Mouse (Mus musculus) heart, postnatal 25 days (tissue): ENCODE results near the gene Man2b2. TPM values are rescaled to one million over a fixed set of nuclear protein-coding genes. Genes with fewer than 3 reads are reported as not detected.

Experiments used
- DNase-seq: peaks from one replicate; pipeline ENCODE4 v3.0.0; 2022; ENCODE audit warnings: low spot score
- intact Hi-C: fragments of 180-260 bp; cut with DNase I; formaldehyde crosslinking; loops from one replicate; pipeline ENCODE4 v1.15.1; 2025
- total RNA-seq, 2 experiments: library from RNA; stranded (reverse); gene quantifications; 2 replicates each; pipeline ENCODE4 v1.2.3; 2021

The Man2b2 gene
- total RNA-seq, 2 experiments from 2014 or later = 14.3 to 14.6 TPM

DNA sequence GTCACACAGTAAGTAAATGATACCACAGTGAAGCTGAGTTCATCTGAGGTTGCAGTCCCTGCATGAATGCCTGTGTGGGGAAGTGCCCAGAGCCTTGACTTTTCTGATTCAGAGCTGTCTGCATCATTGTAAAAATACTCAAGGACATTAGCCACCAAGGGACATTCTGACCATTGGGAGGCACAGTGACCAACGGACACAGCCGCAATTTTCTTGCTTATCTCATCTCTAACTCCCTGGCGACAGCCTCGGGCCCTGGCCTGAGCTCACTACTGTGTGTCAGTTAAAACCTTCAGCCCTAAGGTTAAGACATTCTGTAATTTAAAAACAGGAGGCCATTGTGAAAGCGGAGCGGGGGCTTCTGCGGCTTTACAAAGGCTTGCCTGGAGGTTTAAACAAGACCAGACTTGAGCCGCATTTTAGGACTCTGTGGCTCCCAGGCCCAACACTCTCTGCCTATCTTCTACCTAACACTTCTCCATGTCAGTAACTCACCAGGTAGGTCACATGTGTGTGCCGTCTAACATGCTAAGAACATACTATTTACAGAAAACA is 54.4 kb downstream of the Man2b2 start:
- DNase-seq = no peak
- intact Hi-C loops = no loop called here

DNA sequence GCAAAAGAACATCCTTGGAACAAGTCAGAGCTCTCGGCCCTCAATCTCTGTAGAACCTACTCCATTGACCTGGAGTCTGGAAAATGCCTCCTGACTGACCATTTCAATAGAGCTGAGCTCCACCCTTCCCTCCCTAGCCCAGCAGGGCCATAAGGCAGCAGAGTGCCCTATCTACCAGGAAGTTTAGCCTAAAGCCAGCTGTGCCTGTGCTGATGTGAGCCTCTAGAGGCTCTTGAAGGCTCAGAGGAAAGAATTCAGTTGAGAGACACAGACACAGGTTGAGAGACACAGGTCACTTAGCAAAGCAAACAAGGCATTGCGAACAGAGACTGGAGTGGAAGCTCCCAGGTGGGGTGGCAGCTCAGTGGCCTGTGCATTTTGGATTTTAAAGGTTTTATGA is 55.1 kb downstream of the Man2b2 start:
- intact Hi-C loops = no loop called here
- DNase-seq = no peak

- DNase-seq = no peak
- intact Hi-C loops = no loop called here
These were observed 57.9 kb downstream of the Man2b2 start for GRCm38 (mm10) chr5:36772586-36772985.

DNA sequence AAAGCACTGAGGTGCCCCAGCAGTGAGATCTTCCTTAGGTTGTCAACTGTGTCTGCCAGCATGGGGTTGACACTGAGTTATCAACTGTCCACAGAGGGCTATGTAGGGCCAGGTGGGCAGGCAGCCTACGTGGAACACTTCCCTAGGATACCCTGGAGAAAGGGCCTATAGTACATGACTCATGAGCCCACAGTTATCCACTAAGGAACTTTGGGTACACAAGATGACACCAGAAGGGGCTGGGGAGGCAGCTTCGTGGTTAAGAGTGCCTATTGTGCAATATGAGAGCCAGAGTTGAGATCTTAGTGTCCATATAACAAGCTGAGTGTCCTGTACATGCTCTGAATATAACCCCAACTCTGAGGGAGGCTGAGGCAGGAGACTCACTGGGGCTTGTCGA is 60.9 kb downstream of the Man2b2 start:
- intact Hi-C loops = no loop called here
- no peak for DNase-seq

DNA sequence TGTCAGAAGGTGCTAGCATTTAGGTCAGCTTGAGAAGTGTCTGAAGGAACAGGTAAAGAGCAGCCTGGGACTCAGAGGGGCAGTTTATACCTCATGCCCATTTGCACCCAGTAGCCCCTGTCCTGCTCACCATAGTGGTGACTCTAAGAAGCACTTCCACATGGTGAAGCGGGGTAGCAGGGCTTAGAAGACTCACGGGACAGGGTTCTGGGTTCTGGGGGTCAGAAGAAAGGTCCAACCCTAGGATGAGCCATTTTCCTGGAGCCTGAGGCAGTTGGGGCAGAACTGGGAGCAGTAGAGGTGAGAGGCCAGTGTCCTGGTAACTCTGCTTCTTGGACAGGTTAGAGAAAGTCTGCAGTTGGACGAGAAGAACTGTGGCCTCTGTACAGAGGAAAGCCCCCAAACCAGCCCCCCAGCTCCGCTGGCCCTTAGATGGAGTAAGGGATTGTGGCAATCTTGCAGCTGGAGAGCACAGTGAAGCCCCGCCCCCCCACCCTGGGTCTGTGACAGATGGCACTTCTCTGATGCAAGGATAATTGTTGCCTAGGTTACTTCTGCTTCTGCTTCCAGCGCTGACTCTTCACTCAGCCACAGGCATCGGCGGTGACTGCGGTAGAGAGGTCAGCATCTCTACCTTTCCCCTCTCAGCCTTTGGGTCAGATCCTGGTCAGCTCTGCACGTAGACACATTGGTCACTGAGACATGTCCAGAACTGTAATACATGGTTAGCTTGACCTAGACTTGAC is 63.3 kb downstream of the Man2b2 start:
- no peak for DNase-seq

DNA sequence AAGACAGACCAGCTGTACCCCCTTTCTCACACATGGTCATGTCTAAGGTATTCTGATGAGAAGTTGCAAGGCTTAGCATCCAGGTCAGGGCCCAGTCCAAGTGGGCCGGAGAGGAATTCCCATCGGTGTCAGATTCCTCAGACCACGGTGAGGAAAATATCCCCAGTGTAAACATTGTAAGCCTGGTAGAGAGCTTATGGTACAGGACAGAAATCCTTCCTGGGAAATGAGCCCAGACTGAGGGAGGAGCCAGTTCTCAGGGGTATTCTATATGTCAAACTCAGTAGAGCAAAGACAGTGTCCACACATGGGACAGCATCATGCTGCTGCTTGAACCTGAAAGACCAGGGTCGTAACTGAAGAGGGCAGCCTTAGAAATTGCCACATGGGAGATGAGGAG is 70.6 kb downstream of the Man2b2 start:
- intact Hi-C loops = no loop called here
- no peak for DNase-seq

More for the DNA sequence above, 63.3 kb downstream of the Man2b2 start:
- intact Hi-C loops = no loop called here

GRCm38 (mm10) chr5:36757033-36757432 is 73.4 kb downstream of the Man2b2 start:
- no peak for DNase-seq
- intact Hi-C loops = no loop called here

Other genes starting within 250 kb of the Man2b2 start
- gene Tbc1d14, start 237.4 kb downstream of the Man2b2 start, total RNA-seq = 10 to 100 TPM; 14.3 to 14.7 TPM
- 10 to 100 TPM; 79.8 to 91.2 TPM for gene D5Ertd579e, start 134.6 kb downstream of the Man2b2 start, total RNA-seq
- gene Bloc1s4, start 82.0 kb downstream of the Man2b2 start, total RNA-seq = 10 to 100 TPM; 12.9 to 13.0 TPM
- gene Mrfap1, start 33.9 kb downstream of the Man2b2 start, total RNA-seq = 100 to 1,000 TPM; 276 to 303 TPM
- gene Ppp2r2c, start 37.9 kb upstream of the Man2b2 start, total RNA-seq = under 1 TPM; 0.17 to 0.18 TPM
- 100 to 1,000 TPM in 1 of 2 experiments, 10 to 100 TPM in 1; 79.0 to 107 TPM for gene Wfs1, start 158.6 kb upstream of the Man2b2 start, total RNA-seq